Mouse (Mus musculus): Measurements from ENCODE around the gene Lama5.

Lama5 gene

GRCm38 (mm10) chr2:180254436-180255209 lies 29.0 kb upstream of the Lama5 start:
- DNase-seq (ENCODE audit: low read depth, low spot score): no peak

DNA sequence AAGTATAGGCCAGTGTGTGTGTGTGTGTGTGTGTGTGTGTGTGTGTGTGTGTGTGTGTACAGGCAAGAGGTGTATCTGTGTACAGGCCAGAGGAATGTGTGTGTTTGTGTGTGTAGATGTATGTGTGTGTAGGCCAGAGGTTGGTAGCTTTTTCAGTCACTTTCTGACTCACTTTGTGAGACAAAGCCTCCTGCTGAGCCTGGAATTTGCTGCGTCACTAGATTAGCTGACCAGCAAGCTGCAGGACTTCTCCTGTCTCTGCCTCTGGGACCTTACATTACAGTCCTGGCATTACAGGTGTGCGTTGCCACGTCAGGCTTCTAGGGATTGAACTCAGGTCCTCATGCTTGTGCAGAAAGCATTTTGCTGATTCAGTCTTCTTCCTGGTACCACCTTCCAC lies 26.2 kb upstream of the Lama5 start:
- DNase-seq (ENCODE audit: low read depth, low spot score): no peak

DNA sequence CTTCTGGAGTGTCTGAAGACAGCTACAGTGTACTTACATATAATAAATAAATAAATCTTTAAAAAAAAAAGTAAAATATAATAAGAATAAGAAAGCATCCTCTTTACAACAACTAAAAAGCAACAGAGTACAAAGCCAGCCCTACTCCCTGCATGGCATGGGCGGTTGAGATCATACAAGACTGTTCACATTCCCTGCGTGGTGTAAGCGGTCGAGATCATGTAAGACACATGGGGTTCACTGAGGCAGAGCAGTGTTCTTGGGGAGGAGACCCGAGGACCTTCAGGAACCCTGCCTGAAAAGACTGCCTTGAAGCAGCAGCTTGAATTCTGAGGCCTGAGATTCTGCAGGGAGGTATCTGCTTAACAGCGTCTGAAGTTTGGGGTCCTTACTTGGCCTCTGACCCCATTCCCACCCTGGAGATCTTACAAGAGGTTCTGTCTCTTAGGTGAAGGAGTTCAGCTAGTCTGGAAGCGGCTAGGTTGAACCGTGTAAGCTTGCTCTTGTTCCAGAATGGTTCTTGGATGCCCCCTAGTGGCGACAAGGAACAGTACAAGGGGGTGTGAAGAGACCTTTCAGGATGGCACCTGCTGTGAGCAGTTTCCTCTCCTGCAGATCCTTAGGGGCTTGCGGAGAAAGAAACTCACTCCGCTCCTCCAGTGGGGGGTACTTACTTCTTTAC lies 25.4 kb upstream of the Lama5 start:
- peak; percentile 83 for DNase-seq (ENCODE audit: low read depth, low spot score)

GRCm38 (mm10) chr2:180248947-180249660 lies 23.4 kb upstream of the Lama5 start:
- no peak for DNase-seq (ENCODE audit: low read depth, low spot score)

- DNase-seq (ENCODE audit: low read depth, low spot score): no peak
Measured at GRCm38 (mm10) chr2:180247916-180248315, 22.3 kb upstream of the Lama5 start.

DNA sequence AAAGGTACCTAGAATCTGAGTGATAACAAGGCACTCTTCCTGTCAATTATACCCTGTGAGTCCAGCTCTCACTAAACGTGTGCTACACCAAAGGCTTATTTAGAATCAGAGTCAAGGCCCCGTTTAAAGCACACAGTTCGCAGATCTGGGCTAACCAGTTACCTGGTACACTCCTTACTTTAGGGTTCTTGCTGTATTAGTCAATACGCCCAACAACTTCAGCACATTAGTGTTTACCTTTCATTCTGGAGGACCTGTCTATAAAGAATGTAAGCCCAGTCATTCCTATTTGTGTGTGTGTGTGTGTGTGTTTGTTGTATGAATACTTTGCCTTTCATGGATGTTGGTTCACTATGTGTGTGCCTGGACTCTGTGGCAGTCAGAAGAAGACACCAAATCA lies 17.4 kb upstream of the Lama5 start:
- DNase-seq (ENCODE audit: low read depth, low spot score): no peak

GRCm38 (mm10) chr2:180238591-180238990 lies 12.9 kb upstream of the Lama5 start:
- DNase-seq (ENCODE audit: low read depth, low spot score): no peak

GRCm38 (mm10) chr2:180237601-180238345 lies 12.1 kb upstream of the Lama5 start:
- no peak for DNase-seq (ENCODE audit: low read depth, low spot score)

DNA sequence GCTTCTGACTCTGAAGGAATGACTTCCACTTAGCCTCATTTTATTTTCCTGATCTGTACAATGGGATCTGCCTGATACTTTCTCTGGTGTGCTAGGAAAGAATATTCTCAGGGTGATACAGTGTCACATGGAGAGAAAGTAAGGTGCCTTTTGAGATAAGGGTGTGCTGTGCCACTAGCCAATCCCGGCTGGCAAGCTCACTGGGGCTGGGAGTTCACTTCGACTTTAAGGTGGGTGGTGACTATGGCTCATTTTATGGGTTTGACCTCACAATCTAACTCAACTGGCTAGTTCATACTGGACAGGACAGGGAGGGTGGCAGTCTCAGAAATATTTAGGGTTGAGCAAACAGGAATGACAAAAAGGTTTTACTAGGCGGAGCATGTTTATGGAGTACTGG lies 11.3 kb upstream of the Lama5 start:
- DNase-seq (ENCODE audit: low read depth, low spot score): no peak

GRCm38 (mm10) chr2:180236500-180236899 lies 10.8 kb upstream of the Lama5 start:
- no peak for DNase-seq (ENCODE audit: low read depth, low spot score)

DNA sequence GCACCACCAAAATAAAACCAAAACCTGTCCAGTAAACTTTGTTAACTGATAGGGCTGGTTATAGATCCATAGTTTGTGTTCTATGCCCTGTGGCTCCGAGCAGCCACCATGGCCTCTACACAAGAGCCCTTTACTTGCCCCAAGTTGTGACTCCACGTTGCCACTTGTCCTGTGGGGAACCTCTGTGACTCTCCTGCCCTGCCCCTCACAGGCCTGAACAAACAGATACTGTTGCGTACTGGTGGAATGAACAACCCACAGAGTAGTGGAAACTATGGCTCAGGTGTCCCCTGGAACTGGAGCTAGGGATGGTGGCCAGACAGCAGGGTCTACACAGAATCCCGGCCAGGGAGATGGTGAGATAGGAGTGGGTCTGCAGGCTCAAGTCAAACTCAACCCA lies 10.1 kb upstream of the Lama5 start:
- no peak for DNase-seq (ENCODE audit: low read depth, low spot score)

GRCm38 (mm10) chr2:180234980-180235379 lies 9.3 kb upstream of the Lama5 start:
- DNase-seq (ENCODE audit: low read depth, low spot score): no peak

DNA sequence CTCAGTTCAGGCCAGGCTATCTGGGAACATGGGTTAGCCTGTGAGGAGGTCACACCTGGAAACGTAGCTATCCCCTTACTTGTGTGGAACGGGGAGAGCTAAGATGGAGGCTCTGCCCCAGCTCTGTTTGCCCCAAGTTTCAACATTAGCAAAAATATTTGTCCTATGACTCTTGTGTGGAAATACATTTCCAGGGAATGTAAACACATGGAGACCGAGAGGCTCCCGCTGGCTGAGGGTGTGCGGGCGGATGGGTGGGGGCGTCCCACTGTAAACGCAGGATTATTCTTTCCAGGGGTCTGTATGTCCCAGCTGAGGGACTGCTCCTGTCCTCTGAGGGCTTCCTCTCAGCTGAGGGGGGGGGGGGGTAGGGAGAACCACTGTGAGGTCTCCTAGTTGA lies 8.7 kb upstream of the Lama5 start:
- DNase-seq (ENCODE audit: low read depth, low spot score): no peak

DNA sequence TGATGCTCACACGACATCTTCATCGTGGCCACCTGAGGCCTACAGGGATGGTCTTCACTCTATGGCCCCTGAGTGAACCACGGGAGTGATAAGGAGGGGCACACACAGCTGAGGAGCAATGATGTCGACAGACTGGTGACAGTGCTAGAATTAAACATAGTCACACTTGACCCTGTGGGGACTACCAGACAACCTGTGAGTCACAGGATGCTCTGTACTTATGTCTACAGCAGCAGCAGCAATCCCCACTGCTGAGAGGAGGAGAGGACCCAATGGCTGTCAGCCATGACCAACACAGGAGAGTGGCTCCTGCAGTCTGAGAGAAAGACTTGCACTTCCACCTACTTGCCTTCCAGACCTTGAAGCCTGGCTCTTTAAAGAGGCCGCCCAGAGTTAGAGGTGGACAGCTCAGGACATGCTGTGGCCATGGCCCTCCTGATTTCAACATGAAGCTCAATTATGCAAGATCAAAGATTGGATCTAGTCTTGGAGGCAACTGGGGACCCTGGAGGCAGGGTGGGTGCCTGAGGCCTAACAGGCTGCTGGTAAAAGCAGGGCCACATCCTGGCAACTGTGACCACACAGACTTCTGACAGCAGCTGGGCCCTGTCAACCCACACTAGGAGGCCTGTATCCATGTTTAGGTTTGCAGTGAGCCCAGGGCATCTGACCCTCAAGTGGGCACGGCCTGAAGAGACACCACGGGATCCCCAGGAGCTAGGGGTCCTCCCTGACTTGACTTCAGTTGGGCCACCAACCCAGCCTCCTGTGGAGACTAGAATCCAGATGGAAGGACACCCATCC lies 7.6 kb upstream of the Lama5 start:
- no peak for DNase-seq (ENCODE audit: low read depth, low spot score)

DNA sequence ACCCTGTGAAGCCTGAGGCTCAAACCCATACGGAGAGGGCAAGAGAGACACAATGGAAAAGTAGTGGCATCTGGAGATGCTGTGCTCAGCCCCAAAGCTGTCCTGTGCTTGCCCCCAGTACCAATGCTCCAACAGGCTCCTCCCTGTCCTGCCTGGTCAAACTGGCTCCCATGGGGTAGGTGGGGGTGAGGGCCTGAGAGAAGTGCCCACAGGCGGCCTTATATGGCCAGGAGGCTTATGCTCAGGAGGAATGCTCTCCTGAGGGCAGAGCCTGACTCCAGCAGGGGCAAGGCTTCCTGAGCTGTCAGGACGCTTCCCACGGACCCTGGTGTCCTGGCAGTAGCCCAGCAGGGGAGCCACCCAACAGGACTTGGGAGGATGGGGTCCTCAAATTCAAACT lies 4.8 kb upstream of the Lama5 start:
- no peak for DNase-seq (ENCODE audit: low read depth, low spot score)

GRCm38 (mm10) chr2:180229129-180229528 lies 3.5 kb upstream of the Lama5 start:
- DNase-seq (ENCODE audit: low read depth, low spot score): no peak

DNA sequence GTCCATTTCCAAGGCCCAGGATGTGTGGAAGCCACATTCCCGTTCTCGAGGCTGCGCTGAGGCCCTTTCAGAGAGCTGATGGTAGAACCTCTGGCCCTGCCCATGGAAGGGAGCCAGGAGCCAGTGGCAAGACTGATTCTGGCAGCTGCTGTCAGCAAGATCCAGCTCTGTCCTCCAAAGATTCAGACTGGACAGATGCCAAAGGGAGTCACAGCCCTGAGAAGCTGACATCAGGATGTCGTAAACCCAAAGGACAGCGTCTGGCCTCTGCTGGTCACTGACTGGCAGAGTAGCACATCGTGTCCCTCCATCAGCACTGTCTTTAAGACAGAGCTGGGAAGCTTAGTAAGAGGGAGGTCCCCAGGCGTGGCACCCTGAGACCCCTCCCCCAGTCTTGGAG lies 2.9 kb upstream of the Lama5 start:
- no peak for DNase-seq (ENCODE audit: low read depth, low spot score)

- no peak for DNase-seq (ENCODE audit: low read depth, low spot score)
Measured at GRCm38 (mm10) chr2:180228060-180228458, 2.4 kb upstream of the Lama5 start.

GRCm38 (mm10) chr2:180227262-180228059 lies 1.8 kb upstream of the Lama5 start:
- peak; percentile 64 for DNase-seq (ENCODE audit: low read depth, low spot score)

DNA sequence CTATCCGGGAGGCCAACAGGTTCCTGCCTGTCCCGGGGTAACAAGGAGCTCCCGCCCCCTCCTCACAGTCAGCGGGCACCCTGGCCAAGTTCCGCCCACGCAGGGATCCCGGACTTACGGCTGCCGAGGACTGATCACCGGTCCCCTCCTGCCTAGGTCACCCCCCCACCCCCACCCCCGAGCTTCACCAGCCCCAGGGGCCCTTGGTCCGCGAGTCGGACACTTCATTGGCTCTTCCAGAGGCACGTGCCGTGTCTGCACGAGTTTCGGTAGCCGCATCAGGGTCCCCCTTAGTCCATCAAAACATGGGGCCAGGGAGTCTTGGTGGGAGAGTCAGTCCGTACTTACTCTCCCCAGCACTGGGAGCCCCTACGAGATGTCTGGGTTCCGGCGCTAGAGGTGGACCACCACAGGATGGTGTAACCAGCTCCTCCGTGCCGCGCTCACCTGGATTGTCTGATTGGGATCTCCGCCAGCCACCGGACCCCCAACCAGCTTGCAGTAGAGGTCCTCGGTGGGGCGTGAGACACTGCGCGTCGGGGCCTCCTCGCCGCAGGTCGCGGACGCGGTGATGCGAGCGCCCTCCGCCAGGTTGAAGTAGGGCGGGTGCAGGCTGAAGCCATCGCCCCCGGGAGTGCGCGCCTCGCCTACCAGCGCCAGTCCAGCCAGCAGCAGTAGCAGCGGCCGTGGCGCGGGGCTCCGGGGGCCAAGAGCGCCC lies 456 bp downstream of the Lama5 start:
- no peak for DNase-seq (ENCODE audit: low read depth, low spot score)
